Mouse (Mus musculus) urinary bladder, adult 18-20 months (tissue): Measurements from ENCODE around the gene S100a2.

Experiments used
- DNase-seq, 2 experiments: peaks; one replicate each; pipeline ENCODE4 v3.0.0; 2022; ENCODE audit warnings: low spot score in 2 of 2, mixed read lengths in 2 of 2

S100a2 gene

GRCm38 (mm10) chr3:90615415-90615814 is 25.4 kb downstream of the S100a2 start:
- peak in 1 of 2 experiments; percentile 77 for DNase-seq

- peak in 1 of 2 experiments; percentile 10 for DNase-seq
These were observed 25.9 kb downstream of the S100a2 start for GRCm38 (mm10) chr3:90615911-90616310.

- no peak for DNase-seq
These were observed 27.5 kb downstream of the S100a2 start for GRCm38 (mm10) chr3:90617586-90617985.

GRCm38 (mm10) chr3:90621552-90621951 is 31.5 kb downstream of the S100a2 start:
- DNase-seq, result no peak

GRCm38 (mm10) chr3:90623435-90624071 is 33.5 kb downstream of the S100a2 start:
- peak in 1 of 2 experiments; percentile 8 for DNase-seq

- no peak for DNase-seq
These were observed 35.4 kb downstream of the S100a2 start for GRCm38 (mm10) chr3:90625496-90625895.

- DNase-seq, result peak in 1 of 2 experiments; percentile 4
These were observed 36.4 kb downstream of the S100a2 start for GRCm38 (mm10) chr3:90626266-90627021.

GRCm38 (mm10) chr3:90627366-90627765 is 37.3 kb downstream of the S100a2 start:
- DNase-seq, result no peak

- no peak for DNase-seq
These were observed 37.8 kb downstream of the S100a2 start for GRCm38 (mm10) chr3:90627807-90628206.

GRCm38 (mm10) chr3:90629298-90629697 is 39.3 kb downstream of the S100a2 start:
- DNase-seq, result no peak

- DNase-seq, result no peak
These were observed 41.9 kb downstream of the S100a2 start for GRCm38 (mm10) chr3:90631984-90632383.

GRCm38 (mm10) chr3:90638511-90639275 is 48.6 kb downstream of the S100a2 start:
- no peak for DNase-seq

- no peak for DNase-seq
These were observed 49.6 kb downstream of the S100a2 start for GRCm38 (mm10) chr3:90639511-90640154.

GRCm38 (mm10) chr3:90640981-90641380 is 50.9 kb downstream of the S100a2 start:
- no peak for DNase-seq
